Mouse (Mus musculus) heart, adult 2 months (tissue): ENCODE measurements around the gene 1700025G04Rik. TPM values are rescaled to one million over a fixed set of nuclear protein-coding genes. Genes with fewer than 3 reads are reported as not detected.

Experiments
- DNase-seq, 2 experiments: peaks; one replicate each; pipeline ENCODE4 v3.0.0; 2021
- H3K27ac ChIP-seq: fragments of 200-600 bp; 2 replicates; pipeline ENCODE4 v1.8.1; 2022
- H3K27me3 ChIP-seq: fragments of 200-500 bp; 2 replicates; pipeline ENCODE4 v1.6.1; 2012; ENCODE audit warnings: mild to moderate bottlenecking, low read length, inconsistent platforms, mixed read lengths; ENCODE audit not compliant: control insufficient read depth, insufficient read depth
- H3K36me3 ChIP-seq: fragments of 200-500 bp; 2 replicates; pipeline ENCODE4 v1.6.1; 2012; ENCODE audit warnings: low read length, inconsistent platforms; ENCODE audit not compliant: control insufficient read depth, insufficient read depth
- H3K4me1 ChIP-seq: fragments of 200-500 bp; 2 replicates; pipeline ENCODE4 v1.6.1; 2011; ENCODE audit warnings: low read length; ENCODE audit not compliant: control insufficient read depth, insufficient read depth
- H3K4me3 ChIP-seq: fragments of 200-600 bp; 2 replicates; pipeline ENCODE4 v1.8.1; 2022
- H3K79me2 ChIP-seq: fragments of 200-500 bp; replicated peaks from 2 replicates; pipeline ENCODE4 v1.6.1; 2012; ENCODE audit warnings: mild to moderate bottlenecking, inconsistent platforms, low read length, moderate library complexity, mixed read lengths; ENCODE audit not compliant: control insufficient read depth, insufficient read depth
- H3K9ac ChIP-seq: fragments of 200-500 bp; 2 replicates; pipeline ENCODE4 v1.6.1; 2012; ENCODE audit warnings: low read depth, mild to moderate bottlenecking, control low read depth, inconsistent platforms, low read length, mixed read lengths
- CTCF ChIP-seq: fragments of 200-600 bp; IDR thresholded peaks from 2 replicates; pipeline ENCODE4 v1.8.1; 2022; ENCODE audit warnings: antibody characterized with exemption, mild to moderate bottlenecking, moderate library complexity
- EP300 ChIP-seq: fragments of 200-500 bp; IDR thresholded peaks from 2 replicates; pipeline ENCODE4 v1.6.1; 2011; ENCODE audit warnings: low read depth, low read length, control low read depth; ENCODE audit not compliant: insufficient read depth
- POLR2A ChIP-seq: fragments of 200-500 bp; IDR thresholded peaks from 2 replicates; pipeline ENCODE4 v1.6.1; 2011; ENCODE audit warnings: mild to moderate bottlenecking, low read depth, low read length, control low read depth; ENCODE audit not compliant: insufficient read depth
- WGBS: fragments of 180-500 bp; shearing (Covaris S2); methylation state at CpG from one replicate; pipeline ENCODE4 v1.1.7; 2018; 5-methylcytosine and 5-hydroxymethylcytosine counted together
- intact Hi-C: fragments of 180-260 bp; cut with DNase I; formaldehyde crosslinking; loops from one replicate; pipeline ENCODE4 v1.15.1; 2025
- polyA plus RNA-seq: library from polyadenylated mRNA; depleted of rRNA; stranded (reverse); fragments of >200 nt; gene quantifications from 2 replicates; pipeline ENCODE4 v1.2.3, GENCODE M21; 2012
- total RNA-seq, 2 experiments: library from RNA; stranded (reverse); gene quantifications; 2 replicates each; pipeline ENCODE4 v1.2.3; 2021

1700025G04Rik gene
- total and polyA plus RNA-seq, 3 experiments = 11.0 to 46.1 (median 40.4) TPM

DNA sequence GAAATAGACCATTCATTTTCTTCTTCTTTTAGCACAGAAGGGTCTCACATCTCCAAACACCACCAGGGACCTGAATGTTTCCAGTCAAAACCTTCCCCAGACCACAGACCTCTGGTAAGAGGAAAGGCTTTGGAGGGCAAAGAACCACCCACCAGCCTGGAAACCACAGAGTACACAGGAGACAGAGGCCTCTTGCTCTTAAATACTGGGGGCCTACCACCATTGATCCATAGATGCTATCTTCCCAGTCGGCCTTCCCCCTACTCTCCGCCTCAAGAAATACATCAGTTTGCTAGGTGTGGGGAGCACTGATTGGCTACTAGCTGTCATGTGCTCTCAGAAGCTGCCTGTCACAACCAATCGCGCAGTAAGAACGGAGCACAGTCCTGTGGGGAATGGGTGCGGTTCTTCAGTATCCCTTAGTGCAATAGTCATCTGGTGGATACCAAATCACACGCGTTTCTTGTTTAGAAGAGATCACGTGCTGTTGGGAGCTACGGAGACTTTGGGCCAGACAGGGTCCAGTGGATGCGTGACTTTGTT is 210.5 kb downstream of the 1700025G04Rik start:
- intact Hi-C loops = no loop called here
- Histone ChIP-seq H3K79me2 (no peaks in the 10 kb centered on the region), H3K27me3 (no peaks in the 10 kb centered on the region), H3K4me3 (no peak overlapping the region), H3K36me3 (no peaks in the 10 kb centered on the region), H3K27ac (no peak overlapping the region), H3K9ac (no peak overlapping the region), H3K4me1 (peaks cover 3% of the 10 kb centered on the region; the same call in 1 of the 2 replicates)
- DNase-seq = no peak
- 92% methylated on average over 11 of the region's 11 CpGs for WGBS
- TF ChIP-seq POLR2A (no peak), CTCF (no peak), EP300 (no peak)

GRCm38 (mm10) chr1:151878411-151878810 is 211.5 kb downstream of the 1700025G04Rik start:
- no peak overlapping the region for H3K27ac ChIP-seq
- no peaks in the 10 kb centered on the region for H3K79me2 ChIP-seq
- 51% methylated on average over 4 of the region's 4 CpGs for WGBS

GRCm38 (mm10) chr1:151872971-151873370 is 217.0 kb downstream of the 1700025G04Rik start:
- DNase-seq = no peak

More at GRCm38 (mm10) chr1:151878411-151878810, 211.5 kb downstream of the 1700025G04Rik start:
- TF ChIP-seq EP300 = no peak
- TF ChIP-seq CTCF = no peak
- no peak for TF ChIP-seq POLR2A
- no peak for DNase-seq
- Histone ChIP-seq H3K36me3 (no peaks in the 10 kb centered on the region), H3K9ac (no peak overlapping the region), H3K4me3 (no peak overlapping the region), H3K4me1 (peaks cover 3% of the 10 kb centered on the region; the same call in 1 of the 2 replicates), H3K27me3 (no peaks in the 10 kb centered on the region)
- intact Hi-C loops = no loop called here

GRCm38 (mm10) chr1:151864326-151864725 is 225.6 kb downstream of the 1700025G04Rik start:
- Histone ChIP-seq H3K4me3 (no peak overlapping the region), H3K79me2 (no peaks in the 10 kb centered on the region), H3K27ac (no peak overlapping the region), H3K27me3 (no peaks in the 10 kb centered on the region), H3K9ac (no peak overlapping the region), H3K36me3 (no peaks in the 10 kb centered on the region), H3K4me1 (no peaks in the 10 kb centered on the region)
- intact Hi-C loops = no loop called here
- no peak for DNase-seq
- TF ChIP-seq POLR2A (no peak), CTCF (no peak), EP300 (no peak)
- 95% methylated on average over 6 of the region's 6 CpGs for WGBS

More at GRCm38 (mm10) chr1:151872971-151873370, 217.0 kb downstream of the 1700025G04Rik start:
- no peak overlapping the region for H3K27ac ChIP-seq
- intact Hi-C loops = no loop called here
- H3K79me2 ChIP-seq = no peaks in the 10 kb centered on the region
- H3K9ac ChIP-seq = no peak overlapping the region
- WGBS = 58% methylated on average over 5 of the region's 5 CpGs
- H3K4me1 ChIP-seq = peaks cover 5% of the 10 kb centered on the region
- H3K27me3 ChIP-seq = no peaks in the 10 kb centered on the region
- no peak for TF ChIP-seq CTCF
- no peak overlapping the region for H3K4me3 ChIP-seq
- H3K36me3 ChIP-seq = no peaks in the 10 kb centered on the region

GRCm38 (mm10) chr1:151863797-151864147 is 226.2 kb downstream of the 1700025G04Rik start:
- 61% methylated on average over 12 of the region's 12 CpGs for WGBS

GRCm38 (mm10) chr1:151863135-151863796 is 226.7 kb downstream of the 1700025G04Rik start:
- no peak for DNase-seq
- no peak for TF ChIP-seq CTCF
- TF ChIP-seq EP300 = no peak
- TF ChIP-seq POLR2A = no peak

More at GRCm38 (mm10) chr1:151863797-151864147, 226.2 kb downstream of the 1700025G04Rik start:
- Histone ChIP-seq H3K79me2 (no peaks in the 10 kb centered on the region), H3K27ac (no peak overlapping the region), H3K36me3 (no peaks in the 10 kb centered on the region), H3K27me3 (no peaks in the 10 kb centered on the region), H3K9ac (no peak overlapping the region), H3K4me1 (no peaks in the 10 kb centered on the region), H3K4me3 (no peak overlapping the region)
- no peak for TF ChIP-seq EP300
- no peak for TF ChIP-seq CTCF
- TF ChIP-seq POLR2A = no peak
- intact Hi-C loops = no loop called here
- peak in 1 of 2 experiments; percentile 29 for DNase-seq

More at GRCm38 (mm10) chr1:151863135-151863796, 226.7 kb downstream of the 1700025G04Rik start:
- H3K27ac ChIP-seq = no peak overlapping the region
- intact Hi-C loops = no loop called here
- 77% methylated on average over 17 of the region's 17 CpGs for WGBS
- no peak overlapping the region for H3K4me3 ChIP-seq
- H3K9ac ChIP-seq = no peak overlapping the region
- no peaks in the 10 kb centered on the region for H3K79me2 ChIP-seq
- H3K4me1 ChIP-seq = no peaks in the 10 kb centered on the region
- H3K27me3 ChIP-seq = no peaks in the 10 kb centered on the region
- H3K36me3 ChIP-seq = no peaks in the 10 kb centered on the region
